Mouse (Mus musculus): ENCODE data around the gene Prokr2. TPM values are rescaled to one million over a fixed set of nuclear protein-coding genes. Genes with fewer than 3 reads are reported as not detected.

Gene Prokr2
- polyA plus RNA-seq, 2 experiments, result 1.4 to 4.0 TPM

- H3K4me1 ChIP-seq (ENCODE audit: control insufficient read depth, insufficient read depth, low read length), result no peaks in the 10 kb centered on the region
- no peak overlapping the region for H3K27ac ChIP-seq (replicated peaks; ENCODE audit: low read depth, low read length)
- H3K36me3 ChIP-seq (ENCODE audit: control insufficient read depth, insufficient read depth, low read length), result no peaks in the 10 kb centered on the region
- TF ChIP-seq POLR2A (IDR thresholded peaks at IDR 0.05; ENCODE audit: borderline replicate concordance, extremely low read depth, insufficient read depth, insufficient read length), result no peak
- H3K9ac ChIP-seq (ENCODE audit: low read depth, low read length, severe bottlenecking), result no peak overlapping the region
- WGBS, result 86% methylated on average over 3 of the region's 3 CpGs
- H3K4me3 ChIP-seq (replicated peaks; ENCODE audit: low read length), result no peak overlapping the region
- no peak overlapping the region for H3K4me2 ChIP-seq (replicated peaks; ENCODE audit: low read depth, low read length, severe bottlenecking)
- no peaks in the 10 kb centered on the region for H3K27me3 ChIP-seq (ENCODE audit: control insufficient read depth, insufficient read depth, low read length)
- ATAC-seq (ENCODE audit: low FRiP score, low read depth) (no peak), DNase-seq (ENCODE audit: low spot score) (no peak)
- no peaks in the 10 kb centered on the region for H3K9me3 ChIP-seq (ENCODE audit: control insufficient read depth, low read length)
These were observed 44.0 kb downstream of the Prokr2 start for GRCm38 (mm10) chr2:132341293-132341692.

GRCm38 (mm10) chr2:132340350-132340749, 44.9 kb downstream of the Prokr2 start:
- H3K36me3 ChIP-seq (ENCODE audit: control insufficient read depth, insufficient read depth, low read length), result no peaks in the 10 kb centered on the region
- H3K4me2 ChIP-seq (replicated peaks; ENCODE audit: low read depth, low read length, severe bottlenecking), result no peak overlapping the region
- no peaks in the 10 kb centered on the region for H3K9me3 ChIP-seq (ENCODE audit: control insufficient read depth, low read length)
- TF ChIP-seq POLR2A (IDR thresholded peaks at IDR 0.05; ENCODE audit: borderline replicate concordance, extremely low read depth, insufficient read depth, insufficient read length), result no peak
- no peak for DNase-seq (ENCODE audit: low spot score)
- no peak overlapping the region for H3K4me3 ChIP-seq (replicated peaks; ENCODE audit: low read length)
- H3K27ac ChIP-seq (replicated peaks; ENCODE audit: low read depth, low read length), result no peak overlapping the region
- H3K27me3 ChIP-seq (ENCODE audit: control insufficient read depth, insufficient read depth, low read length), result no peaks in the 10 kb centered on the region
- 82% methylated on average over 2 of the region's 2 CpGs for WGBS
- no peaks in the 10 kb centered on the region for H3K4me1 ChIP-seq (ENCODE audit: control insufficient read depth, insufficient read depth, low read length)
- H3K9ac ChIP-seq (ENCODE audit: low read depth, low read length, severe bottlenecking), result no peak overlapping the region
- no peak for ATAC-seq (ENCODE audit: low FRiP score, low read depth)

GRCm38 (mm10) chr2:132337202-132337601, 48.0 kb downstream of the Prokr2 start:
- DNase-seq (ENCODE audit: low spot score) (no peak), ATAC-seq (ENCODE audit: low FRiP score, low read depth) (no peak)
- Histone ChIP-seq H3K9ac (ENCODE audit: low read depth, low read length, severe bottlenecking) (no peak overlapping the region), H3K27me3 (ENCODE audit: control insufficient read depth, insufficient read depth, low read length) (no peaks in the 10 kb centered on the region), H3K4me2 (replicated peaks; ENCODE audit: low read depth, low read length, severe bottlenecking) (no peak overlapping the region), H3K9me3 (ENCODE audit: control insufficient read depth, low read length) (no peaks in the 10 kb centered on the region), H3K27ac (replicated peaks; ENCODE audit: low read depth, low read length) (no peak overlapping the region), H3K36me3 (ENCODE audit: control insufficient read depth, insufficient read depth, low read length) (no peaks in the 10 kb centered on the region), H3K4me3 (replicated peaks; ENCODE audit: low read length) (no peak overlapping the region), H3K4me1 (ENCODE audit: control insufficient read depth, insufficient read depth, low read length) (no peaks in the 10 kb centered on the region)
- no peak for TF ChIP-seq POLR2A (IDR thresholded peaks at IDR 0.05; ENCODE audit: borderline replicate concordance, extremely low read depth, insufficient read depth, insufficient read length)
- WGBS, result 67% methylated on average over 2 of the region's 2 CpGs

- Histone ChIP-seq H3K4me3 (replicated peaks; ENCODE audit: low read length) (no peak overlapping the region), H3K36me3 (ENCODE audit: control insufficient read depth, insufficient read depth, low read length) (no peaks in the 10 kb centered on the region), H3K9me3 (ENCODE audit: control insufficient read depth, low read length) (no peaks in the 10 kb centered on the region), H3K27ac (replicated peaks; ENCODE audit: low read depth, low read length) (no peak overlapping the region), H3K9ac (ENCODE audit: low read depth, low read length, severe bottlenecking) (no peak overlapping the region), H3K4me1 (ENCODE audit: control insufficient read depth, insufficient read depth, low read length) (no peaks in the 10 kb centered on the region), H3K27me3 (ENCODE audit: control insufficient read depth, insufficient read depth, low read length) (no peaks in the 10 kb centered on the region), H3K4me2 (replicated peaks; ENCODE audit: low read depth, low read length, severe bottlenecking) (no peak overlapping the region)
- 65% methylated on average over 4 of the region's 4 CpGs for WGBS
- no peak for TF ChIP-seq POLR2A (IDR thresholded peaks at IDR 0.05; ENCODE audit: borderline replicate concordance, extremely low read depth, insufficient read depth, insufficient read length)
- DNase-seq (ENCODE audit: low spot score) (no peak), ATAC-seq (ENCODE audit: low FRiP score, low read depth) (no peak)
These were observed 61.7 kb downstream of the Prokr2 start for GRCm38 (mm10) chr2:132323541-132323940.

GRCm38 (mm10) chr2:132320516-132320915, 64.7 kb downstream of the Prokr2 start:
- H3K36me3 ChIP-seq (ENCODE audit: control insufficient read depth, insufficient read depth, low read length), result no peaks in the 10 kb centered on the region
- H3K27me3 ChIP-seq (ENCODE audit: control insufficient read depth, insufficient read depth, low read length), result no peaks in the 10 kb centered on the region
- no peak overlapping the region for H3K27ac ChIP-seq (replicated peaks; ENCODE audit: low read depth, low read length)
- H3K9ac ChIP-seq (ENCODE audit: low read depth, low read length, severe bottlenecking), result no peak overlapping the region
- ATAC-seq (ENCODE audit: low FRiP score, low read depth), result no peak
- H3K4me1 ChIP-seq (ENCODE audit: control insufficient read depth, insufficient read depth, low read length), result no peaks in the 10 kb centered on the region
- TF ChIP-seq POLR2A (IDR thresholded peaks at IDR 0.05; ENCODE audit: borderline replicate concordance, extremely low read depth, insufficient read depth, insufficient read length), result no peak
- H3K4me2 ChIP-seq (replicated peaks; ENCODE audit: low read depth, low read length, severe bottlenecking), result no peak overlapping the region
- 79% methylated on average over 5 of the region's 5 CpGs for WGBS
- DNase-seq (ENCODE audit: low spot score), result no peak
- H3K4me3 ChIP-seq (replicated peaks; ENCODE audit: low read length), result no peak overlapping the region
- H3K9me3 ChIP-seq (ENCODE audit: control insufficient read depth, low read length), result no peaks in the 10 kb centered on the region

GRCm38 (mm10) chr2:132317178-132317577, 68.1 kb downstream of the Prokr2 start:
- no peak for ATAC-seq (ENCODE audit: low FRiP score, low read depth)
- DNase-seq (ENCODE audit: low spot score), result no peak
- H3K27ac ChIP-seq (replicated peaks; ENCODE audit: low read depth, low read length), result no peak overlapping the region
- no peak for TF ChIP-seq POLR2A (IDR thresholded peaks at IDR 0.05; ENCODE audit: borderline replicate concordance, extremely low read depth, insufficient read depth, insufficient read length)
- 79% methylated on average over 1 of the region's 1 CpGs for WGBS
- no peaks in the 10 kb centered on the region for H3K4me1 ChIP-seq (ENCODE audit: control insufficient read depth, insufficient read depth, low read length)
- no peak overlapping the region for H3K4me3 ChIP-seq (replicated peaks; ENCODE audit: low read length)
- H3K4me2 ChIP-seq (replicated peaks; ENCODE audit: low read depth, low read length, severe bottlenecking), result no peak overlapping the region
- no peak overlapping the region for H3K9ac ChIP-seq (ENCODE audit: low read depth, low read length, severe bottlenecking)
- no peaks in the 10 kb centered on the region for H3K9me3 ChIP-seq (ENCODE audit: control insufficient read depth, low read length)
- H3K36me3 ChIP-seq (ENCODE audit: control insufficient read depth, insufficient read depth, low read length), result no peaks in the 10 kb centered on the region
- no peaks in the 10 kb centered on the region for H3K27me3 ChIP-seq (ENCODE audit: control insufficient read depth, insufficient read depth, low read length)

Measured in limb, embryonic 14.5 days (tissue).